Mouse (Mus musculus) embryo, embryonic 9.5 days (tissue): ENCODE data around the gene Mafk.
"Not testable (repeated sequence)": the region's sequence is repeated elsewhere in the genome, so short reads cannot be mapped to it uniquely, and the experiment has no call there.

ENCODE experiments used
- DNase-seq: peaks from one replicate; pipeline ENCODE4 v3.0.0-alpha.2; 2017; ENCODE audit errors: extremely low spot score

Gene Mafk

DNA sequence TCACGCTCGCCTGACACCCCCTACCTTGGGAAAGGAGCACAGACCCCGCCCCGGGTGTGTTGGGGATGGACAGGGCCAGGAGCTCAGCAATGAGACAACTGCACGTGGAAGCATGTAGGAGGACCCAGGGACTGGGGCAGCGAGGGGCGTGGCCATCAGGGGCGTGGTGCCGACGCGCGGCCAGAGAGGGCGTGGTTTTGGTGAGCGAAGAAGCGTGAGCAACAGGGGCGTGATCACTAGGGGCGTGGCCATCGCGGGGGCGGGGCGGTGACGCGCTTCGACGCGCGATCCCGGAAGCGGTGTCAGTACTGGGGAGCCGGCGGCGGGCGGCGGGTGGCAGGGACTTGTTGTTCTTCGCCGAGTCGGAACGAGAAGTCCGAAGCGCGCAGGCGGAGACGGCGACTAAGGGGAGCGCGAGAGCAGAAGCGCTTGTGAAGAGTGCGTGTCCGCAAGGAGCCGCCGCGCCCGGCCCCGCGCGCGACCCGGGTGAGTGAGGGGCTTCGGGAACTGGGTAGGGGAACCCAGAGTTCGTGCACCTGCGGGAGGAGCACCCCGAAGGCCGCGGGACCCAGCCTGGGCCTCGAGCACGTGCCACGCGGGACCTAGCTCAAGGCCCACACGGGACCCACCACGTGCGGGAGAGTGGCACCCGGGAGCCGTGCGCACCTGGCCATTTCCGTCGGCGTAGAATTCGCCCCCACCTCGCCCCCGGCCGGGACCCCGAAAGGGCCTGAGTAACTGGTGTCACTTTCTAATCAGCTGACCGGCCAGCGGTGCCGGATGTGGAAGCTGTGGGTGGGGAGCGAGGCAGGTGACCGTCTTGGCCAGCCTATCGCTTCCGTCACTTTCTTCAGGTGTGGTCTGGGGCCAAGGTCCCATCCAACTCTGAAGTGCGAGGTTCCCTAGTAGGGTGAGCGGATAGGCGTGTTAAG lies at the start of gene Mafk:
Gene Mafk, plus strand, starts transcription at position 287 of the 932 bp plus-strand sequence.
- DNase-seq, result peak; percentile 99

GRCm38 (mm10) chr5:139742640-139743039 lies 48.7 kb upstream of the Mafk start:
- DNase-seq, result not testable (repeated sequence)

GRCm38 (mm10) chr5:139745771-139746170 lies 45.5 kb upstream of the Mafk start:
- peak; percentile 71 for DNase-seq

DNA sequence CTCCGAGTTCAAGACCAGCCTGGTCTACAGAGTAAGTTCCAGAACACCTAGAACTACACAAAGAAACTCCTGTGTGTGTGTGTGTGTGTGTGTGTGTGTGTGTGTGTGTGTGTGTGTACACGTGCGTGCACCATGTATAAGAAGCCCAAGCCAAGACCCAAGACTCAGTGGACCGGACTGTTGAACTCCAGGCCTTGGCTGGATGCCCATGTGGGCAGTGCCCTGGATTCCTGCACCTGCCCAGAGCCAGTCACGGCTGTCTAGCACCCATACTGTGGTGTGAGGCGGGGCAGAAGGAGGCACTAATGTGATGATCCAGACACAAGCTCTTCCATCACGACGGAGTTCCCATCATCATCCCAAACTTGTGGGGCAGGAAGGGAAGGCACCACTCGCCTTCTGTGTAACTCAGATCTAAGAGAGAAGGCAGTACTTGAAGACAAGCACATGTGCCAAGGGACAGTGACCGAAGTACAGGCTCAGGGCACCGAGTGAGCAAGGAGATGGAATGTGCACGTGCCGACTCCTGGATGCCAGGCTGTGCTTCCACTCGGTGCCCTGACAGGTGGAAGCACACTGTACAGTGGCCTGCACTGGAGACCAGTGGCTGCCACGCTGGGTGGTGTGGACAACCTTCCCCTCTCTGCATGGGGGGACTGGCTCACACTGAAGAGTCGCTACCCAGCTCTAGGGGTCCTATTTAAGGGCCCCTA lies 41.7 kb upstream of the Mafk start:
- DNase-seq, result no peak

GRCm38 (mm10) chr5:139750535-139750934 lies 40.8 kb upstream of the Mafk start:
- DNase-seq, result peak; percentile 72

GRCm38 (mm10) chr5:139754753-139755152 lies 36.6 kb upstream of the Mafk start:
- DNase-seq, result peak; percentile 61

GRCm38 (mm10) chr5:139756135-139756534 lies 35.2 kb upstream of the Mafk start:
- DNase-seq, result no peak

DNA sequence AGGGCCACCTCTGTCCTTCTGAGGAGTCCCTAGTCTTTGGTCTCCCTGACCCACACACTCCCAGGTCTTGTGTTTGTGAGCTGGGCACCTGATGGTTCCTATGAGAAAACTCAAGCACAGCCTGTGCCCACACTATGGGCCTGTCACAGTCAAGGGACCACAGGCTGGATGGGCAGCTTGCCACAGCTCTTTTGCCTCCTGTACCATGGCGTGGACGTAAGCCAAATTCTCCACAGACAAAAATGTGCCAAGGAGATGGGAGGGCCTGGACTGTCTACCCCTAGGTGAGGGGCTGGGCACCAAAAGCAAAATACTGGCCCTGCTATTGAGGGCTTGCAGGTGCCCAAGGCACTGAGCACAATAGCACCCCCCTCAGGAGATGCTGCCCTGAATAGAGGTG lies 34.7 kb upstream of the Mafk start:
- DNase-seq, result no peak

GRCm38 (mm10) chr5:139758096-139758495 lies 33.2 kb upstream of the Mafk start:
- no peak for DNase-seq

DNA sequence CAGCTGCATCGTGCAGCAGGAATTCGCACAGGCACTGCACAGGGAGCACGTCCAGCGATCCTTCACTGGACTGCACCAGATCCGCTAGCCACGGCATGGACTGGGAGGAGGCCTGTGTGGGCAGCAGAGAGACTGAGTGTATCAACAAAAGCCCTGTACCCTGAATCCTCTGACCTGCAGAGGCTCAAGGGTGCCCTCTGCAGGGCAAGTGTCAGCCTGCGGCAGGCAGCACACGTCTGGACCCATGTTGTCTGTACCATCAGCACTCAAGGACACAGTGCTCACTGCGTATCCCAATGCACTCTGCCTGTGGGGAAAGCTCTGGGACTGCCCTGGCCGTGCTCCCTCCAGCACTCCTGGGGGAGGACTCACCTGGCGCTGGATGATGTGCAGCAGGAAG lies 27.0 kb upstream of the Mafk start:
- DNase-seq, result peak; percentile 32

DNA sequence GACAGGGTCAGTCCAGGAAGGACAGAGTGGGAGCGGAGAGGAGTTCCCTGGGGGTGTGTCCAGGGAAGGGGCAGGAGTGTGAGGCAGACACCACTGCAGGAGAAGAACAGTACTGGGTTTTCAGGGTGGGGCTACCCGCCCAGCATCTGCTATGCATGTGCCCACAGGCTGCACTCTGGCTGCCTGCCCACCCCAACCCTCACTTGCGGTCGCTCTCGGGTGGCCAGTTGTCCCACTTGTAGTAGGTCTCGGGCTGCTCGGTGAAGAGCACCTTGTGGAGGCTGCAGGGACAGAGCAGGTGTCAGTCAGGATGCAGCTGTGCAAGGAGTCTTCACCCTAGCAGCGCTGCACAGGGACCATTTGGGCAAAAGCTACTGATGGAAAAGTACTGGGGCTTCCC lies 23.1 kb upstream of the Mafk start:
- DNase-seq, result no peak

GRCm38 (mm10) chr5:139775216-139775926 lies 15.9 kb upstream of the Mafk start, which contains the start of gene Ints1:
Ints1 (minus strand) TSS chr5:139775674.
- peak; percentile 95 for DNase-seq

- DNase-seq, result no peak
Measured at GRCm38 (mm10) chr5:139776966-139777365, 14.3 kb upstream of the Mafk start.

DNA sequence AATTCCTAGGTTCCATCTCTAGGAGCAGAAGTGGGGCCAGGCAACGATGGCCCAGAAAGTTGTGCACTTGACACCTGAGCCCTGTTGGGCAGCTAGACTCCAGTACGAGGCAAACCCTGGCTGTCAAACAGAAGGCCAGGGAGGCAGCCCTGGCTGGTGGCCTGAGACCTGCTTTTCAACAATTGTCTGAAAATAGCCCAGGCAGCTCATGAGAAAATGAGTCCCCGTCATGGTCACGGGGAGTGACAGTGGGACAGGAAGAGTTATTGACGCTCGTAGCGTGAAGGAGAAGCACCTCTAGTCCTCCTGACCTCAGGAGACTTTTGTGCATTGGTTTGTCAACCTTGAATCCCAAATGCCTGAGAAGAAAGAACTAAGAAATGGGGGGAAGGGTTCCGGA lies 9.9 kb upstream of the Mafk start:
- no peak for DNase-seq

- no peak for DNase-seq
Measured at GRCm38 (mm10) chr5:139789466-139789865, 1.8 kb upstream of the Mafk start.

DNA sequence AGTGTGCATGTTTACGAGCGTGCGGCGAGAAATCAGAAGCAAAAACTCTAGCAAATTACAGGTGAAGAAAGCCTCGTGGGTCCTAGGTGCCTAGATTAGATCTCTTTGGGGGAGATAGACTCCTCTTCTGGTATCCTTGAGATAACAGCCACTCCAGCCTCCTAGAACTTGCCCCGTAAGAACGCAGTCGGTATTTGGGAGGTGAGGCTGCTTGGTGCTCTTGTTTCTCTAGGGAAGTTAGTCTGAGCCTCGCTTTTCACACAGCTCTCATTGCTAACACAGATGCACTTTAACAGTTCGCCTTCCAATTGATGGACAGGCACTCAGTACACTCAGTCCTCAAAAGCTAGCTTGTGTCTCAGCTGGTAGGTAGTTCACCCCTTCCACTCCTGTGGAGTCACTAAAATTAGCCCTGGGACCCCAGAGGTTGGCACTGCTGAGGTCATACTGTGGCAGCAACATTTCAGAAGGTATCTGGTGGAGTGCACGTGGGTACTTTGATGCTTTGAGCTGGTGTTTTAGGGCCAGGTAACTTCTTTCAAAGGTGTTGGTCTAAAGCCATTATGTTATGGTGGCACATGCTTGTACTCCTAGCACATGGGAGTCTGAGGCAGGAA lies 954 bp downstream of the Mafk start:
- no peak for DNase-seq

DNA sequence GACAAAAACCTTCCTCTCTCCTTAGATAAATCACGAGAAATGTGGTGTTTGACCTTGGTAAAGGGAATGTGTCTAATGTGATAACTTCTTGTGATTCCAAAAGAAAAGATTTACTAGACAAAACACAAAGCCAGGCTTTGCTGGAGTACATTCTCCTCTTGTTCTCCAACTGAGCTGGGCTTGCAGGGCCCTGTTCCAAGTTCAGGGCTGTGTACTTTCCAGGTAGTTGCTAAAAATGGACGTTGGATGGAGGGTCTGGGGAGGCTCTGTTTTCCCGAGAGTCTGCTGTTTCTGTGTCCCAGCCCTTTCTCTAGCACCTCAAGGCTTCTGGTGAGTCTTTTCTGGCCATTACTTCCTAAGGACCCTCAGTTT lies 1.6 kb downstream of the Mafk start:
- DNase-seq, result no peak

DNA sequence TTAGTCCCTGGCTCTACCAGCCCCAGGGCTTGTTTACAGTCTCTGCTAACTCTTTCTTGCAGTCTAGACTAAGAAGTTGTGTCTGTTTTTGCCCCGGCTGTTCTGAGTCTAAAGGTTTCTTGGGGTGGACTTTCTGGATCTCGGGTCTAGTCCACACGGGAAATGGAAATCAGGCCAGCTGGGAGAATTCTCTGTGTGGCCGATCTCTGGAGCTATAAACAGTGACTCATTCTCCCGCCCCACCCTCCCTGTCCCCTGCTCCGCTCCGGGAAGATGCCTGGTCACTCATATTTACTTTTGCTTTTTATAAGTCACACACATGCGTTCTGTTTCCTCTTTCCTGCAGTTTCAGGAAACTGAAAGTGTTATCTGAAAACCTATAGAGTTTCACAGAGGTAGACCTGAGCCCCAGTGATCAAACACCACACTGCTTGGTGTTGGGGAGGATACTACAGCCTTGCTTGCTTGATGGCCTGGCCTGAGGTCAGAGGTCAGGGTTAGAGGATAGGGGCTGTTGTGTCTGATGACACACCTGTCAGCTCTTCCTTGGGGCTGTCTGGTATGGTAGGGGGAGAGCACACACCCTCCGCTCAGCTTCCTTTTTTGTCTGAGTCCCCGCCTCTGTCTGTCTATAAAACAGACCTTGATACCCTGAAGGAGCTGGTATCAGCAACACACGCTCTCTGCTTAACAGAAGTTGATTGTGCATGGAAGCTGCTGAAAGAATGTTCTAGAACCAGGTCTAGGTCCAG lies 2.2 kb downstream of the Mafk start:
- DNase-seq, result no peak

DNA sequence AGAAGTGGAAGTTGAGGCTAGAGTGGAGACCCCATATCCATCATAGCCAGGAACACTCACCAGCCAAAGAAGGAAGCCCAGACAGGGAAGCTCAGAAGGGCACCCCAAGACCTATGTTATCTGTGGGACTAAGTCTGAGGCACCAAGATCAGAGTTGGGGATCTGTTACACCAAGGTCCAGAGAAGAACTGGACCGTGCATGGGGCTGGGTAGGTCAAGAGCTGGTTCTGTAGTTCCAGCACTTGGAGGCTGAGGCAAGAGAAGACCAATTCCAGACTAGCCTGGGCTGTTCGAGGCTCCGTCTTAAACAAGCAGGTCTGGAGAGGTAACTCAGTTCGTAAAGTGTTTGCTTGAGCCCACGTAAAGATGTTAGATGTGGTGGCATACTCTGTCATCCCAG lies 2.8 kb downstream of the Mafk start:
- DNase-seq, result no peak

- no peak for DNase-seq
Measured at GRCm38 (mm10) chr5:139794938-139795337, 3.6 kb downstream of the Mafk start.

DNA sequence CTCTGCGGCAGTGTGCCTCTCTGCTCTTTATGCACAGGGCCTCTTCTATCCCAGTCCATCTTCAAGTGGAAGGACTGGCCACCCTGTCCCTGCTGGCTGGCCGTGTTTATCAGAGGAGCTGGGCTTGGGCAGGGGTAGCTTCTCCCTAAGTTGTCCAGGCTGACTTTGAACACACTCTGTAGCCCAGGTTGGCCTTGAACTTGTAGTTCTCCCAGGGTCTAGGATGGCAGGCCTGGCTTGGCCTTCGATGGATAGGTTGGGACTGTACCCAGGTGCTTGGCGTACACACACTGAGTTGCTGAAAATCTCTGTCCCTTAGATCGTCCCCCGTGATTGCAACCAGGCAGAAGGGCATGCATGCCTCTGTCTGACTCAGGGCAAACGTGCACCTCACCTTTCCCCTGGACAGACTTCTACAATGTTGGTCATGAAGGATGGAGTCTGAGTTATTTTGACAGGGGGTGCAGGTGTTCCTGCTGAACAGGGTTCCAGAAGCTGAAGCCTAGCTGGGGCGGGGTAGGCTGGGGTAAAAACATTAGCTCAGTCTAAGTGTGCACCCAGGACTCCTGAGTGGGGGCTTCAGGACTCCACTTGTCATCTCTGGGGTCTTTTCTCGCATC lies 4.8 kb downstream of the Mafk start:
- DNase-seq, result no peak
